Mouse (Mus musculus) G1E (cell line): ENCODE results near the gene Fam84b.

ENCODE experiments used
- CTCF ChIP-seq: IDR thresholded peaks from 2 replicates; pipeline ENCODE4 v1.5.1; 2012; ENCODE audit warnings: low read depth, low read length, inconsistent platforms, mixed read lengths
- GATA1 ChIP-seq: IDR thresholded peaks from 2 replicates; pipeline ENCODE4 v1.6.1; 2012; ENCODE audit warnings: borderline replicate concordance, low read length, inconsistent platforms, mixed read lengths
- GATA2 ChIP-seq: IDR thresholded peaks from 2 replicates; pipeline ENCODE4 v1.6.1; 2012; ENCODE audit warnings: low read depth, low read length, inconsistent platforms, borderline replicate concordance
- TAL1 ChIP-seq: conservative IDR thresholded peaks from 2 replicates; pipeline ENCODE4 v1.6.1; 2012; ENCODE audit warnings: low read depth, low read length, inconsistent platforms, mixed read lengths

DNA sequence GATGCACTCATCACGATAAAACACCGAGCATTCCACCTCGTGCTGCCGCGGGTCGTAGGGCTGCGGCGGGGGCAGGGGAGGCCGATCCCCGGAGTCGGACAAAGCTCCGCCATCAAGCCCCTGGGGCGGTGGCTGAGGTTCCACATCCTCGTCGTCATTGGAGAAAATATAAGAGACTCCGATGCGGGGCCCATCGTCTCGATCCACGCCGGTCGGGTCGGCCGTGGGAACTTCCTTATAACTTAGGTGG, 30.0 kb downstream of the Fam84b start:
- TF ChIP-seq CTCF = no peak
- no peak for TF ChIP-seq GATA2
- no peak for TF ChIP-seq TAL1
- TF ChIP-seq GATA1 = no peak
